26 mouse cellular contexts compared by ENCODE assay signal in genomic region chr3:146237676-146238075, GRCm38 (mm10). TPM values are rescaled to one million over a fixed set of nuclear protein-coding genes. Genes with fewer than 3 reads are reported as not detected.
DNase-seq lines count a peak whose midpoint lies in the region; ATAC-seq and TF ChIP-seq lines count a peak whose summit lies in the region.
"Had no signal": no experiment of that assay in that cellular context is flagged by ENCODE, and none has a peak within 500 bp of the region (broad histone marks: within the 10 kb centered on the region; RNA-seq: fewer than 3 reads in every experiment).

No protein-coding gene starts in this region.

- no peaks in the 10 kb centered on the region for H3K27me3 ChIP-seq in embryonic facial prominence, embryonic 15.5 days
- H3K27me3 ChIP-seq in embryonic facial prominence, embryonic 10.5 days (replicated peaks; ENCODE audit: low read depth, poor library complexity, severe bottlenecking), result no peaks in the 10 kb centered on the region
- no peaks in the 10 kb centered on the region for H3K27me3 ChIP-seq in Patski
- H3K27me3 ChIP-seq in kidney, adult 2 months (replicated peaks; ENCODE audit: control insufficient read depth, insufficient read depth, low read length), result no peaks in the 10 kb centered on the region
- H3K27me3 ChIP-seq in kidney, postnatal 0 days (ENCODE audit: insufficient read depth, low read length), result no peaks in the 10 kb centered on the region
- H3K27me3 ChIP-seq: heart, embryonic 15.5 days; liver, embryonic 15.5 days; lung, embryonic 15.5 days; midbrain, embryonic 15.5 days had no signal

- no peaks in the 10 kb centered on the region for H3K36me3 ChIP-seq in embryonic facial prominence, embryonic 15.5 days
- H3K36me3 ChIP-seq in embryonic facial prominence, embryonic 10.5 days (replicated peaks), result no peaks in the 10 kb centered on the region
- no peaks in the 10 kb centered on the region for H3K36me3 ChIP-seq in kidney, adult 2 months (ENCODE audit: control insufficient read depth, insufficient read depth, low read length)
- H3K36me3 ChIP-seq in kidney, postnatal 0 days (ENCODE audit: insufficient read depth, low read length), result no peaks in the 10 kb centered on the region
- H3K36me3 ChIP-seq: forebrain, embryonic 10.5 days; limb, embryonic 10.5 days; liver, embryonic 15.5 days; lung, embryonic 15.5 days; midbrain, embryonic 15.5 days had no signal

- no peak for DNase-seq in embryonic facial prominence, embryonic 10.5 days (ENCODE audit: low spot score)
- DNase-seq in Patski (ENCODE audit: low read depth, low spot score), result peak; percentile 43
- peak; percentile 88 for DNase-seq in kidney, adult 2 months
- peak; percentile 29 for DNase-seq in kidney, postnatal 0 days (ENCODE audit: low spot score)
- no peak for DNase-seq in spleen, adult 18-20 months
- no peak for DNase-seq in adrenal gland, postnatal 25 days
- DNase-seq: adrenal gland, postnatal 36 days; cerebellum, adult 11-12 months; liver; thymus, adult 18-20 months; thymus, postnatal 4 days had no signal

- no peak overlapping the region for H3K4me3 ChIP-seq in embryonic facial prominence, embryonic 15.5 days (replicated peaks)
- no peak overlapping the region for H3K4me3 ChIP-seq in embryonic facial prominence, embryonic 10.5 days
- H3K4me3 ChIP-seq in kidney, adult 2 months (ENCODE audit: insufficient read depth, low read depth, low read length), result no peak overlapping the region
- H3K4me3 ChIP-seq in kidney, postnatal 0 days (replicated peaks; ENCODE audit: low read depth, low read length), result no peak overlapping the region
- H3K4me3 ChIP-seq: forebrain, embryonic 10.5 days; heart, embryonic 15.5 days; limb, embryonic 10.5 days; liver, embryonic 15.5 days; lung, embryonic 15.5 days; midbrain, embryonic 15.5 days; myocyte had no signal

- in situ Hi-C loops in Patski (cut with MboI; ENCODE audit: low pct_unique_long_range_greater_than_20kb), result no loop called here

- H3K27ac ChIP-seq in embryonic facial prominence, embryonic 15.5 days (replicated peaks), result 0 out of 2 replicates have a peak overlapping the region, but pooled peaks have one; percentile 17
- H3K27ac ChIP-seq in embryonic facial prominence, embryonic 10.5 days (replicated peaks), result no peak overlapping the region
- H3K27ac ChIP-seq in kidney, adult 2 months (ENCODE audit: insufficient read depth, low read depth, low read length), result peak overlapping the region; percentile 4; the same call in 1 of the 2 replicates
- no peak overlapping the region for H3K27ac ChIP-seq in kidney, postnatal 0 days
- H3K27ac ChIP-seq: forebrain, embryonic 10.5 days; heart, embryonic 15.5 days; limb, embryonic 10.5 days; liver, embryonic 15.5 days; lung, embryonic 15.5 days; midbrain, embryonic 15.5 days had no signal

- no peak overlapping the region for H3K4me2 ChIP-seq in embryonic facial prominence, embryonic 15.5 days (replicated peaks)
- H3K4me2 ChIP-seq in kidney, postnatal 0 days (ENCODE audit: low read length), result no peak overlapping the region
- H3K4me2 ChIP-seq: heart, embryonic 15.5 days; liver, embryonic 15.5 days; lung, embryonic 15.5 days; midbrain, embryonic 15.5 days had no signal

- TF ChIP-seq POLR2A in kidney, adult 2 months (IDR thresholded peaks at IDR 0.05; ENCODE audit: low read depth, low read length), result no peak

- no peak for TF ChIP-seq CTCF in Patski (IDR thresholded peaks at IDR 0.05)
- no peak for TF ChIP-seq CTCF in kidney, adult 2 months (conservative IDR thresholded peaks at IDR 0.05; ENCODE audit: insufficient read depth, insufficient read length, low read depth, low read length)
- TF ChIP-seq CTCF in kidney, postnatal 0 days (IDR thresholded peaks at IDR 0.05; ENCODE audit: low read depth), result no peak

- H3K9ac ChIP-seq in embryonic facial prominence, embryonic 15.5 days, result no peak overlapping the region
- no peak overlapping the region for H3K9ac ChIP-seq in kidney, postnatal 0 days (ENCODE audit: low read depth, low read length)
- H3K9ac ChIP-seq: heart, embryonic 15.5 days; liver, embryonic 15.5 days; lung, embryonic 15.5 days; midbrain, embryonic 15.5 days had no signal

- H3K9me3 ChIP-seq in embryonic facial prominence, embryonic 15.5 days (replicated peaks), result no peaks in the 10 kb centered on the region
- H3K9me3 ChIP-seq in embryonic facial prominence, embryonic 10.5 days, result no peaks in the 10 kb centered on the region
- no peaks in the 10 kb centered on the region for H3K9me3 ChIP-seq in kidney, postnatal 0 days (replicated peaks; ENCODE audit: low read length)
- H3K9me3 ChIP-seq: forebrain, embryonic 10.5 days; heart, embryonic 15.5 days; limb, embryonic 10.5 days; liver, embryonic 15.5 days; lung, embryonic 15.5 days; midbrain, embryonic 15.5 days had no signal

- POLR2A ChIA-PET in Patski (lab: Charles Lee), result no interaction called here

- 79% methylated on average over 5 of the region's 5 CpGs for WGBS in embryonic facial prominence, embryonic 15.5 days
- WGBS in embryonic facial prominence, embryonic 10.5 days, result 87% methylated on average over 5 of the region's 5 CpGs
- 42% methylated on average over 5 of the region's 5 CpGs for WGBS in kidney, adult 2 months
- 41% methylated on average over 5 of the region's 5 CpGs for WGBS in kidney, postnatal 0 days

- CTCF ChIA-PET in Patski (lab: Charles Lee), result interaction anchor here (1.2 kb wide), 2 partner anchors 16 to 22 kb away, joined by 3 to 6 read pairs; no protein-coding TSS in a partner anchor

- ATAC-seq in embryonic facial prominence, embryonic 15.5 days (ENCODE audit: insufficient number of reproducible peaks, low FRiP score, low TSS enrichment, low read depth), result no peak
- ATAC-seq in Patski, result no peak
- peak; percentile 87 for ATAC-seq in kidney, postnatal 0 days (replicated peaks; ENCODE audit: low FRiP score, low read depth)
- ATAC-seq in inflammation-experienced regulatory T-cells, adult 6 months, result no peak
- ATAC-seq: CD4-positive, CD25-positive, alpha-beta regulatory T cell, adult 4 months; hindbrain, embryonic 16.5 days; intestine, postnatal 0 days; midbrain, embryonic 15.5 days had no signal

- no peaks in the 10 kb centered on the region for H3K4me1 ChIP-seq in embryonic facial prominence, embryonic 15.5 days
- 0 out of 2 replicates have a peak, but pooled peaks cover 7% of the 10 kb centered on the region for H3K4me1 ChIP-seq in embryonic facial prominence, embryonic 10.5 days
- H3K4me1 ChIP-seq in kidney, adult 2 months (ENCODE audit: control insufficient read depth, insufficient read depth, low read length), result peaks cover 7% of the 10 kb centered on the region; the same call in 1 of the 2 replicates
- no peaks in the 10 kb centered on the region for H3K4me1 ChIP-seq in kidney, postnatal 0 days (replicated peaks; ENCODE audit: insufficient read depth, low read length)
- H3K4me1 ChIP-seq: liver, embryonic 15.5 days; midbrain, embryonic 15.5 days had no signal

RNA-seq across cellular contexts. Expression of gene Lpar3, which starts 16.9 kb away (rescaled TPM):
- polyA plus RNA-seq in embryonic facial prominence, embryonic 15.5 days (2015; fragmentation: Nextera tagmentation; extraction: Ambion mirVana), result 4.6 and 5.3 TPM in 2 replicates
- polyA plus RNA-seq in embryonic facial prominence, embryonic 10.5 days (2016; fragmentation: Nextera tagmentation; extraction: Ambion mirVana), result 0.55 and 0.72 TPM in 2 replicates
- polyA plus RNA-seq in Patski (2021), result 0.04 TPM
- 33.7 and 39.8 TPM in 2 replicates for polyA plus RNA-seq in kidney, adult 2 months (2012; rRNA removed)
- 2.6 and 3.7 TPM in 2 replicates for polyA plus RNA-seq in kidney, postnatal 0 days (2015; fragmentation: Nextera tagmentation; extraction: Ambion mirVana)
- total RNA-seq in adrenal gland, postnatal 25 days (2021), result 0.38 and 0.39 TPM in 2 replicates
- under 1 TPM in 1 of 3 experiments, not detected in 2; 0.23 TPM for polyA plus RNA-seq in inflammation-experienced regulatory T-cells, adult 6 months (2017; shearing (Covaris generic))
- total RNA-seq: common myeloid progenitor, adult 5-6 weeks; hematopoietic stem cell, adult 5-6 weeks; megakaryocyte-erythroid progenitor cell, adult 5-6 weeks had no signal
- polyA plus RNA-seq: CD4-positive, CD25-positive, alpha-beta regulatory T cell, adult 4 months had no signal

Comparison
In these comparisons a context has a peak if more than half of its experiments do, and no peak if none do; other contexts are left out.
1. H3K27ac ChIP-seq: peak in embryonic facial prominence, embryonic 15.5 days (single experiment) and kidney, adult 2 months (single experiment); none in embryonic facial prominence, embryonic 10.5 days (single experiment) and kidney, postnatal 0 days (single experiment).
2. DNase-seq: peak in Patski (single experiment), kidney, adult 2 months (single experiment) and kidney, postnatal 0 days (single experiment); none in embryonic facial prominence, embryonic 10.5 days (single experiment), spleen, adult 18-20 months (0 of 2) and adrenal gland, postnatal 25 days (single experiment).